Mouse (Mus musculus) urinary bladder, postnatal 4 days (tissue): ENCODE results near the gene Prps1l3.
"Not testable (repeated sequence)": the region's sequence is repeated elsewhere in the genome, so short reads cannot be mapped to it uniquely, and the experiment has no call there.

ENCODE experiments used
- DNase-seq, 2 experiments: peaks; one replicate each; pipeline ENCODE4 v3.0.0; 2021 to 2022; ENCODE audit warnings: low spot score in 2 of 2

Gene Prps1l3

GRCm38 (mm10) chr12:57230192-57230706 is at the start of gene Prps1l3, which contains the start of gene Mipol1:
TSS of gene Prps1l3 (plus strand) at chr12:57230412.
TSS of gene Mipol1 (plus strand) at chr12:57230427.
- peak; percentile 80 to 81 for DNase-seq

GRCm38 (mm10) chr12:57184401-57185147 is 45.6 kb upstream of the Prps1l3 start:
- no peak for DNase-seq

GRCm38 (mm10) chr12:57185475-57185874 is 44.7 kb upstream of the Prps1l3 start:
- no peak for DNase-seq

- DNase-seq = no peak
These were observed 44.1 kb upstream of the Prps1l3 start for GRCm38 (mm10) chr12:57186126-57186525.

GRCm38 (mm10) chr12:57187032-57187431 is 43.2 kb upstream of the Prps1l3 start:
- no peak for DNase-seq

- DNase-seq = no peak
These were observed 35.6 kb upstream of the Prps1l3 start for GRCm38 (mm10) chr12:57194609-57195008.

- no peak for DNase-seq
These were observed 34.0 kb upstream of the Prps1l3 start for GRCm38 (mm10) chr12:57196286-57196607.

GRCm38 (mm10) chr12:57196608-57197362 is 33.4 kb upstream of the Prps1l3 start:
- peak in 1 of 2 experiments; percentile 62 for DNase-seq

- DNase-seq = no peak
These were observed 32.7 kb upstream of the Prps1l3 start, which contains the start of gene Slc25a21 for GRCm38 (mm10) chr12:57197363-57198026. TSS of gene Slc25a21 (minus strand) at chr12:57197472.

- no peak for DNase-seq
These were observed 31.9 kb upstream of the Prps1l3 start for GRCm38 (mm10) chr12:57198269-57198668.

- no peak for DNase-seq
These were observed 30.8 kb upstream of the Prps1l3 start for GRCm38 (mm10) chr12:57199427-57199826.

- no peak for DNase-seq
These were observed 28.3 kb upstream of the Prps1l3 start for GRCm38 (mm10) chr12:57201901-57202300.

GRCm38 (mm10) chr12:57204276-57204851 is 25.8 kb upstream of the Prps1l3 start:
- no peak for DNase-seq

- peak in 1 of 2 experiments; percentile 31 for DNase-seq
These were observed 18.6 kb upstream of the Prps1l3 start for GRCm38 (mm10) chr12:57211353-57212311.

- DNase-seq = not testable (repeated sequence)
These were observed 17.7 kb upstream of the Prps1l3 start for GRCm38 (mm10) chr12:57212463-57212862.

- DNase-seq = no peak
These were observed 3.8 kb upstream of the Prps1l3 start for GRCm38 (mm10) chr12:57226411-57226810.

GRCm38 (mm10) chr12:57227776-57228175 is 2.4 kb upstream of the Prps1l3 start:
- no peak for DNase-seq

GRCm38 (mm10) chr12:57229703-57230102 is 509 bp upstream of the Prps1l3 start:
- no peak for DNase-seq

- DNase-seq = no peak
These were observed 1.1 kb downstream of the Prps1l3 start for GRCm38 (mm10) chr12:57231085-57231875.

GRCm38 (mm10) chr12:57233386-57233785 is 3.2 kb downstream of the Prps1l3 start:
- no peak for DNase-seq
